Mouse (Mus musculus) testis, adult 2 months (tissue): ENCODE measurements around the gene Upf3b. TPM values are rescaled to one million over a fixed set of nuclear protein-coding genes. Genes with fewer than 3 reads are reported as not detected.

Experiments used
- H3K27ac ChIP-seq: fragments of 200-500 bp; 2 replicates; pipeline ENCODE4 v1.5.1; 2012; ENCODE audit warnings: low read depth, low read length; ENCODE audit not compliant: control insufficient read depth, insufficient read depth
- H3K27me3 ChIP-seq: fragments of 200-500 bp; 2 replicates; pipeline ENCODE4 v1.6.1; 2012; ENCODE audit warnings: mild to moderate bottlenecking, low read length, moderate library complexity; ENCODE audit not compliant: control insufficient read depth, insufficient read depth
- H3K36me3 ChIP-seq: fragments of 200-500 bp; 2 replicates; pipeline ENCODE4 v1.6.1; 2012; ENCODE audit warnings: mild to moderate bottlenecking, low read length; ENCODE audit not compliant: control insufficient read depth, insufficient read depth
- H3K4me1 ChIP-seq: fragments of 200-500 bp; 2 replicates; pipeline ENCODE4 v1.6.1; 2012; ENCODE audit warnings: low read length; ENCODE audit not compliant: control insufficient read depth, insufficient read depth
- H3K4me3 ChIP-seq: fragments of 200-500 bp; 2 replicates; pipeline ENCODE4 v1.5.1; 2012; ENCODE audit warnings: low read depth, mild to moderate bottlenecking, low read length, moderate library complexity, mixed read lengths; ENCODE audit not compliant: control insufficient read depth
- CTCF ChIP-seq: fragments of 200-500 bp; IDR thresholded peaks from 2 replicates; pipeline ENCODE4 v1.5.1; 2012; ENCODE audit warnings: low read depth, mild to moderate bottlenecking, inconsistent platforms, low read length, moderate library complexity; ENCODE audit not compliant: control insufficient read depth, insufficient read depth, insufficient replicate concordance
- POLR2A ChIP-seq: fragments of 200-500 bp; IDR thresholded peaks from 2 replicates; pipeline ENCODE4 v1.6.1; 2012; ENCODE audit warnings: low read depth, mild to moderate bottlenecking, inconsistent platforms, low read length, moderate library complexity; ENCODE audit not compliant: control insufficient read depth
- polyA plus RNA-seq: library from polyadenylated mRNA; depleted of rRNA; stranded (reverse); fragments of >200 nt; gene quantifications from 2 replicates; pipeline ENCODE4 v1.2.3, GENCODE M21; 2012

The Upf3b gene
- polyA plus RNA-seq, 1 experiment = 5.2 TPM

DNA sequence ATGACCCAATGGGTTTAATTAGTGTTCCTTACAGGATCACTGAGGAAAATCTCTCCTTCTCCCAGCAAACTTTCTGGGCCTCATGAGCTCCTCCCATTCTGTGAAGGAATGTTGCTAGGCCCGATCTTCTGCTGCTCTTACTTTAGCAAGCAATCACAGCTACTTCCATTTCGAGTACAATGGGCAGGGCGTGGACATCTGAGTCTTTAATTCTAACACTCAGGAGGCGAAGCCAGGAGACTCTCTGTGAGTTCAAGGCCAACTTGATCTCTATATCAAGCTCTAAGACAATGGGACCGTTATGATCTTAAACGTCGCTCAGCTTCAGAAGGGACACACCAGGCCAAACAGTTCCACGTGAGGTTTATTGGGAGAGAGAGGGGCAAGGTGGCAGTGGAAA is 33.5 kb downstream of the Upf3b start:
- Histone ChIP-seq H3K36me3 (no peaks in the 10 kb centered on the region), H3K4me1 (no peaks in the 10 kb centered on the region), H3K27ac (no peak overlapping the region), H3K4me3 (no peak overlapping the region), H3K27me3 (no peaks in the 10 kb centered on the region)
- no peak for TF ChIP-seq POLR2A
- no peak for TF ChIP-seq CTCF

DNA sequence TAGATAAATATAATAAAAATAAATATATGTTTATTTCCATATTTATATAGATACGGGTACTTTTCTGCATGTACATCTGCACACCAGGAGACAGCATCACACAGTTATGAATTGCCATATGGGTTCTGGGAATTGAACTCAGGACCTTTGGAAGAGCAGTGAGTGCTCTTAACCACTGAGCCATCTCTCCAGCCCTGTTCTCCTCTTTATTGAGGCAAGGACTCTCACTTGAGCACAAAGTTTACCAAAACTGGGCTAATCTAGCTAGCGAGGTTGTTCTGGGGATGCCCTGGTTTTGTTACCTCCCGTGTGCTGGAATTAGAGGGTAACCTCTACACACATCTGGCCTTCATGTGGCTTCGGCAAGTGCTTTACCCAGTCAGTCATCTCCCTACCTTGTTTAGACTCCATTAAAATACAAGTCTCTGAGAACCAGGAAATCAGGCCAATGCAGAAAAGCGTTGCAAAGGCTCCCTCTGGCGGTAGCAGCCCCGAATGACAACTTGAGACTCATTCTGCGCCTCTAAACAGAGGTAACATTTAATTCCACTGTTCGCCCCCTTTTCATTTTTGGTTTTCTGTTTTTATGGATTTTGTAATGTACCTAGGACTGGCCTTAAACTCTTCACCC is 35.7 kb downstream of the Upf3b start:
- H3K27ac ChIP-seq = no peak overlapping the region
- TF ChIP-seq CTCF (peak; percentile 63; the same call in 1 of the 2 replicates), POLR2A (no peak)
- H3K27me3 ChIP-seq = no peaks in the 10 kb centered on the region
- no peak overlapping the region for H3K4me3 ChIP-seq
- H3K36me3 ChIP-seq = no peaks in the 10 kb centered on the region
- no peaks in the 10 kb centered on the region for H3K4me1 ChIP-seq

DNA sequence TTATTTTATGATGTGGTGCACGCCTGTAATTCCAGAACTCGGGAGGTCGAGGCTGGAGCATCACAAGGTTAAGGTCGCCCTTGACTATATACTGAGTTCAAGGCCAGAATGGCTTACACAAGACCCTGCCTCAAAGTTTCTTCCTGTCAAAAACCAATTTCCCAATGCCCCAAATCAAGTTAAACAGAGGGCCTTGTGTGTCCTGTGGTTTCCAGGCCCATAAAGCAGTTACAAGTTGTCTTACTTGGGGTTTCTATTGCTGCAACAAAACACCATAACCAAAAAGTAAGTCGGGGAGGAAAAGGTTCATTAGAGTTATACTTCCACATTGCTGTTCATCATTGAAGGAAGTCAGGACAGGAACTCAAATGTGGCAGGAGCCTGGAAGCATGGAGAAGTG is 41.4 kb downstream of the Upf3b start:
- TF ChIP-seq CTCF (no peak), POLR2A (no peak)
- no peaks in the 10 kb centered on the region for H3K36me3 ChIP-seq
- H3K4me3 ChIP-seq = no peak overlapping the region
- no peaks in the 10 kb centered on the region for H3K4me1 ChIP-seq
- no peak overlapping the region for H3K27ac ChIP-seq
- H3K27me3 ChIP-seq = no peaks in the 10 kb centered on the region

DNA sequence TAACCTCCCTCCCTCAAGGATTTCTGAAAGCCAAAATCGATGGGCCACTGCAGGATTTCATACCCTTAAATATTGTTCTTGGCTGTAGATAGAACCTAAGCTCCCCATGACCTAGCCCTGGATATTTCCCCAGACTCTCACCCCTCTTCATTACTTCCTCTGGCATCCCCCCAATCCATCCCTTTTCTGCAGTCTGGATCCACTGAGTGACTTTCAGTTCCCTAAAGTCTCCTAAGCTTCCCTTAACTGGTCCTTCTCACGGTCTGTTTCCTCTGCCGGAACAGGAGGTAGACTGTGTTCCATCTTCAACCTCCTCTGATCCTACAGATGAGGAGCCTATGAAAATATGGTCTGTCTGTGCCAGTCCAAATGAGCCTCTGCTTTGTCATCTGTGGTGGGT is 42.8 kb downstream of the Upf3b start:
- Histone ChIP-seq H3K4me1 (no peaks in the 10 kb centered on the region), H3K4me3 (no peak overlapping the region), H3K36me3 (no peaks in the 10 kb centered on the region), H3K27ac (no peak overlapping the region), H3K27me3 (no peaks in the 10 kb centered on the region)
- TF ChIP-seq POLR2A = no peak

DNA sequence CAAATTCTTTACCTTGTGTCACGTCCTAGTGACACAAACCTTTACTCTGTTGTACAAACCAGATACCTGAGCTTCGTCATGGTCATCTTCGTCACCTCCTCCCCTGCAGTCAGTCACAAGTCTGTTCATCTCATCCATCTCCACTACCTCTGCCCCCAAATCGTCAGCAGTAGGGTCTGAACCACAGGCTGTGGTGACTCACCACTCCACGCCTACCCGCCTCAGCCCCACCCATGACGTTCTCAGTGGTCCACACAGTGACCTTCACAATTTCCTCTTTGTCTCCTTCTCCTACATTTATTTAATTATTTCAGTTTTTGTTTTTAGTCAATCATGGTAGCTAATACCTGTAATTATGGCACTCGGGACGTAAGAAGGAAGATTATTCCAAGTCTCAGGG is 46.2 kb downstream of the Upf3b start:
- TF ChIP-seq POLR2A (no peak), CTCF (no peak)
- Histone ChIP-seq H3K36me3 (no peaks in the 10 kb centered on the region), H3K4me1 (no peaks in the 10 kb centered on the region), H3K27ac (no peak overlapping the region), H3K27me3 (no peaks in the 10 kb centered on the region), H3K4me3 (no peak overlapping the region)

DNA sequence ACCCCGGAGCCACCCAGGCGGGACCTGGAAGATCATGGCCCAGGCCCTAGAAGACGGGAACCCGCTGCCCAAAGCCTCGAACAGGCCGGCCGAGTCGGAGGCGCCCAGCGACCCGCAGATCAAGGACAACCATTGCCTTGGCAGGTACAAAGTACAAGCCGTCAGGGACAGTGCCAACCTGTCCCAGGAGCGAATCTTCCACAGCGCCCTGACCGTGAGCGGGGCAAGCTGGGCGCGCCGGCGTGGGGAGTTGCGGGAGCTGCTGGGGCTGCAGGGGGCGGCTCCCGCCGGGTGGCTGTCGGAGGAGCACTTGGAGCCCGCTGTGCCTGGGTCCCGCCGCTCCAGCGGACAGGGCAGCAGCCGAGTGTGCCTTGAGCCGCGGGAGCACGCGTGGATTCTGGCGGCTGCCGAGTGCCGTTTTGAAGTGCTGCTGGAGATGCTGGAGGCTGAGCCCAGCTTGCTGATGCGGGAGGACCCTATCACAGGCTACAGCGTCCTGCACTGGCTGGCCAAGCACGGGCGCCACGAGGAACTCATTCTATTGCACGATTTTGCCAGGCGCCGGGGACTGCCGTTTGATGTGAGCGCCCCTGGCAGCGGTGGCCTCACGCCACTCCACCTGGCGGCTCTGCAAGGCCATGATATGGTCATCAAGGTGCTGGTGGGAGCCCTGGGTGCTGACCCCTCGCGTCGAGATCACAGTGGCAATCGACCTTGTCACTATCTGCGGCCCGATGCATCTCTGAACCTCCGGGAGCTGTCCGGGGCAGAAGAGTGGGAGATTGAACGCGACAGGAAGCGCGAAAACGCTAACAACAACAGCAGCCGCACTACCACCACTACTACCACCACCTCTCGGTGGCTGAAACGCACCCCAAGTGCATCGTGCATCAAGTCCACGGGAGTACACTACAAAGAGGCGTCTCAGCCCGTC is 61.0 kb downstream of the Upf3b start:
- H3K4me3 ChIP-seq = peak overlapping the region; percentile 40
- no peaks in the 10 kb centered on the region for H3K36me3 ChIP-seq
- no peaks in the 10 kb centered on the region for H3K27me3 ChIP-seq
- H3K4me1 ChIP-seq = peaks cover 17% of the 10 kb centered on the region
- no peak overlapping the region for H3K27ac ChIP-seq
- TF ChIP-seq POLR2A (no peak), CTCF (no peak)

DNA sequence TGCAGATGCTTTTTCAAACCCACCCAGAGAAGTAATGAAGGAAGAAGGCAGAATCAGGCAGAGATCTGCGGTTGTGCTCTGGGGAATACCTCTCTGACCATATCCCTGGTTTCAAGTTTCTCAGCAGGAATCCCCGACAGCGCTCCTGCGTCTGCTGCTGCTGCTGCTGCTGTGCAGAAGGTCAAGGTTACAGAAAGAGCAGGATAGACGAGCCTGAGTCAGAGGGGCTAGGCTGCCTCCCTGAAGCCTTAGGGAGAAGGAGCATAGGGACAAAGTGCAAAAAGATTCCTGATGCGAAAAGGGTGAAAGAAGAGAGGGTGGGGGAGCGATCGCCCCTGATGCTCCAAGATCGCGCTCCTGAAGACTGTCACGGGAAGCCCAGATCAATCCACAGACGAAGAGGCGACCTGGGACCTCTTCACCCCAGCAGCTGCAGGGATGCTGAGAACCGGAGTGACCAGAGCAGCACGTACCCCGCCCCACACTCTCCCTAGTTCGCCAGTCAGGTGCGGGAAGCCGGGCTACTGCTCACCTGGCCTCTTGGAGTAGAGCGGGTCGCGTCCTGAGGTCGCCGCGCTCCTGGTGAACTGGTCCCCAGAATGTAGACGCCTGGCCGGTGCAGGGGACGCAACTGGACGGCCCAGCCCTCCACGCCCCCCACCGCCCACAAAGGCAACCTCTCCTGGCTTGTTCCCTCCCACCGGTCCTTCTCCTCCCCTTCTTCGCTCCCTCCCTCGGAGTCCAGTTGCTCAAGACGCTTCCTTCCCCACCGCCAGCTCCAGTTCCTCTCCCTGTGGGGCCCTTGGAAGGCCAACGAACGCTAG is 61.8 kb downstream of the Upf3b start, which contains the start of gene Sowahd:
TSS of gene Sowahd (plus strand) at position 780 of the 824 bp plus-strand sequence.
- Histone ChIP-seq H3K27me3 (no peaks in the 10 kb centered on the region), H3K36me3 (no peaks in the 10 kb centered on the region), H3K4me3 (peak within 1 kb of the TSS; percentile 40), H3K4me1 (peaks cover 17% of the 10 kb centered on the region), H3K27ac (no peak within 1 kb of the TSS; the same call in 1 of the 2 replicates)
- no peak for TF ChIP-seq POLR2A
- no peak for TF ChIP-seq CTCF
